ENCODE assay signal across 9 mouse cellular contexts in genomic region chr3:101513611-101514311, GRCm38 (mm10).
A peak's percentile ranks its signal among the peaks of the same experiment; 100 is the strongest.
DNase-seq lines count a peak whose midpoint lies in the region; ATAC-seq and TF ChIP-seq lines count a peak whose summit lies in the region.
"Had no signal": no experiment of that assay in that cellular context is flagged by ENCODE, and none has a peak within 500 bp of the region (broad histone marks: within the 10 kb centered on the region; RNA-seq: fewer than 3 reads in every experiment).

No protein-coding gene starts in this region.

- peak; percentile 46 for ATAC-seq in Patski
- no peak for ATAC-seq in intestine, embryonic 14.5 days (replicated peaks; ENCODE audit: low FRiP score, low TSS enrichment, low read depth)
- ATAC-seq in limb, embryonic 14.5 days (ENCODE audit: low FRiP score, low read depth): peak; percentile 28; the same call in 1 of the 2 replicates
- no peak for ATAC-seq in frontal cortex, adult (ENCODE audit: low TSS enrichment)
- no peak for ATAC-seq in cerebellum, adult (ENCODE audit: insufficient number of reproducible peaks, low FRiP score, low TSS enrichment)

- H3K4me3 ChIP-seq in intestine, embryonic 14.5 days (ENCODE audit: low read depth, low read length): no peak overlapping the region
- no peak overlapping the region for H3K4me3 ChIP-seq in limb, embryonic 14.5 days (replicated peaks; ENCODE audit: low read length)

- no peaks in the 10 kb centered on the region for H3K27me3 ChIP-seq in Patski
- H3K27me3 ChIP-seq in intestine, embryonic 14.5 days (replicated peaks; ENCODE audit: control insufficient read depth, insufficient read depth, low read length): no peaks in the 10 kb centered on the region
- H3K27me3 ChIP-seq in limb, embryonic 14.5 days (ENCODE audit: control insufficient read depth, insufficient read depth, low read length): no peaks in the 10 kb centered on the region

- no peak overlapping the region for H3K4me2 ChIP-seq in intestine, embryonic 14.5 days (ENCODE audit: low read length)
- no peak overlapping the region for H3K4me2 ChIP-seq in limb, embryonic 14.5 days (replicated peaks; ENCODE audit: low read depth, low read length, severe bottlenecking)

- intact Hi-C loops in heart, postnatal 10 days (cut with DNase I): no loop called here
- intact Hi-C loops in left cerebral cortex, postnatal 25 days (cut with DNase I): no loop called here

- H3K9me3 ChIP-seq in intestine, embryonic 14.5 days (ENCODE audit: control insufficient read depth, low read length): peaks cover 6% of the 10 kb centered on the region
- no peaks in the 10 kb centered on the region; the same call in 1 of the 2 replicates for H3K9me3 ChIP-seq in limb, embryonic 14.5 days (ENCODE audit: control insufficient read depth, low read length)

- WGBS in intestine, embryonic 14.5 days: 21% methylated on average over 13 of the region's 13 CpGs
- WGBS in limb, embryonic 14.5 days: 44% methylated on average over 13 of the region's 13 CpGs

- no peak for TF ChIP-seq CTCF in Patski (IDR thresholded peaks at IDR 0.05)

- TF ChIP-seq POLR2A in limb, embryonic 14.5 days (IDR thresholded peaks at IDR 0.05; ENCODE audit: borderline replicate concordance, extremely low read depth, insufficient read depth, insufficient read length): no peak

- in situ Hi-C loops in Patski (cut with MboI; ENCODE audit: low pct_unique_long_range_greater_than_20kb): no loop called here

- CTCF ChIA-PET in Patski (lab: Charles Lee): interaction anchor here (1.0 to 19.3 kb wide), 10 partner anchors 9 to 298 kb away, joined by 3 to 220 read pairs (median 6); no protein-coding TSS in a partner anchor

- DNase-seq in Patski (ENCODE audit: low read depth, low spot score): peak; percentile 100
- peak; percentile 70 for DNase-seq in adrenal gland, postnatal 25 days
- no peak for DNase-seq in intestine, embryonic 14.5 days (ENCODE audit: low spot score)
- no peak for DNase-seq in limb, embryonic 14.5 days (ENCODE audit: low spot score)
- DNase-seq in heart, postnatal 10 days: no peak
- DNase-seq in left cerebral cortex, postnatal 25 days (ENCODE audit: low spot score in 2 of 2): no peak
- DNase-seq: gastrocnemius, postnatal 14 days had no signal

- H3K9ac ChIP-seq in intestine, embryonic 14.5 days (ENCODE audit: low read length): no peak overlapping the region
- no peak overlapping the region for H3K9ac ChIP-seq in limb, embryonic 14.5 days (ENCODE audit: low read depth, low read length, severe bottlenecking)

- H3K36me3 ChIP-seq in intestine, embryonic 14.5 days (ENCODE audit: control insufficient read depth, insufficient read depth, low read length): no peaks in the 10 kb centered on the region
- no peaks in the 10 kb centered on the region for H3K36me3 ChIP-seq in limb, embryonic 14.5 days (ENCODE audit: control insufficient read depth, insufficient read depth, low read length)

- H3K27ac ChIP-seq in intestine, embryonic 14.5 days (ENCODE audit: low read depth): 0 out of 2 replicates have a peak overlapping the region, but pooled peaks have one; percentile 43
- H3K27ac ChIP-seq in limb, embryonic 14.5 days (replicated peaks; ENCODE audit: low read depth, low read length): no peak overlapping the region

- POLR2A ChIA-PET in Patski (lab: Charles Lee): interaction anchor here (0.9 to 18.3 kb wide), 11 partner anchors 9 to 86 kb away, joined by 3 to 287 read pairs (median 4); partner anchors contain the start of gene Atp1a1

- peaks cover 25% of the 10 kb centered on the region for H3K4me1 ChIP-seq in intestine, embryonic 14.5 days (replicated peaks; ENCODE audit: control insufficient read depth, insufficient read depth, low read length)
- H3K4me1 ChIP-seq in limb, embryonic 14.5 days (ENCODE audit: control insufficient read depth, insufficient read depth, low read length): peaks cover 17% of the 10 kb centered on the region

Comparison
In these comparisons a context has a peak if more than half of its experiments do, and no peak if none do; other contexts are left out.
1. ATAC-seq: peak in Patski (single experiment) and limb, embryonic 14.5 days (single experiment); none in intestine, embryonic 14.5 days (single experiment), frontal cortex, adult (single experiment) and cerebellum, adult (single experiment).
2. DNase-seq: peak in Patski (single experiment) and adrenal gland, postnatal 25 days (single experiment); none in intestine, embryonic 14.5 days (single experiment), limb, embryonic 14.5 days (single experiment), heart, postnatal 10 days (0 of 2) and left cerebral cortex, postnatal 25 days (0 of 2).